Mouse (Mus musculus) erythroblast, adult 5-6 weeks (primary cell): ENCODE measurements around the gene Ube2e1. TPM values are rescaled to one million over a fixed set of nuclear protein-coding genes. Genes with fewer than 3 reads are reported as not detected.

Source experiments
- ATAC-seq: replicated peaks from 2 replicates; pipeline ENCODE4 v1.8.0; 2016; ENCODE audit warnings: moderate number of reproducible peaks, mild to moderate bottlenecking, moderate TSS enrichment, inconsistent platforms; ENCODE audit not compliant: poor library complexity, low FRiP score, severe bottlenecking
- total RNA-seq, 2 experiments: library from RNA; stranded (forward) in 1 of 2; stranded (reverse) in 1 of 2; fragments of 150-400 nt in 1 of 2; fragments of 200-764, 138-1000 nt in 1 of 2; gene quantifications; 2 replicates each; pipeline versions ENCODE4 v1.2.3 to v1.2.4; 2015 to 2017; ENCODE audit warnings: low replicate concordance in 2 of 2

Gene Ube2e1
- total RNA-seq, 2 experiments from 2014 or later = 7.0 to 12.3 TPM

- no peak for ATAC-seq
These were observed 618 bp downstream of the Ube2e1 start for GRCm38 (mm10) chr14:18330789-18331692.

GRCm38 (mm10) chr14:18326968-18327672 is 4.5 kb downstream of the Ube2e1 start:
- ATAC-seq = no peak

DNA sequence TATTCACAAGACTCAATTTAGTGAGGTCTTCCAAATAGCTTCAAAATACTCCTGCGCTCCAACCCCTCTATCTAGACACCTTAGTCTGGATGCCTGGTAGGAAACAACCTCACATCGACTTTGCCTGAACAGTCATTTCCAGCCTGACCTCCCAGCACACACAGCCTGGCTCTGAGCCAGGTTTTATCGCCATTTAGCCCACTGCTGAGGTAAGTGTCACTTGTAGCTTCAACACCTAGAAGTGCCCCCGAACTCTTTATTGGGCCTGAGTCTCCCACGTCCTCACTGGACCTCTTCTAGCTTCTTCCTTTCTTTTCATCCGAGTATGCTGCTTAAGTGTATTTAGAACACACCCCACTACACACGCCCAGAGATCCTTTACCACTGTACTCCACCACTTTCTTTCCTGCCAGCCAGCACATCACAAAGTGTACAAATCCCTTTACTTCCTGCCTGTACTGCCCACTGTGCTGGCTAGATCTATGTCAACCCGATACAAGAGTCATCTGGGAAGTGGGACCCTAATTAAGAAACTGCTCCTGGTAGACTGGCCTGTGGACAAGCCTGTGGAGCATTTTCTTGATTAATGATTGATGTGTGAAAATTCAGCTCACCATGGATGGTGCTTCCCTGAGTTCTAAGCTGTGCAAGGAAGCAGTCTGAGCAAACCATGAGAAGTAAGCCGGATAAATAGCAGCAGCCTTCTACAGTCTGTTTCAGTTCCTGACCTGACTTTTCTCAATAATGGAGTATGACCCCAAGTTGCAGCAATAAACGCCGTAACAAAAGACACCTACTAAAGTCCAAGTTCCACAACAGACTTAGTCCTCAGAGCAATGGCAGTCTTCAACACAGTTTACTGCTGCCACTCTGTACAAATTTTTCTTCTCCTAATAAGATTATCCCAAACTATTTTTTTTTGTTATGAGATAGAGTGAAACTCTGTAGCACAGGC is 13.9 kb downstream of the Ube2e1 start:
- ATAC-seq = no peak

- no peak for ATAC-seq
These were observed 27.5 kb downstream of the Ube2e1 start for GRCm38 (mm10) chr14:18304165-18304564.

- ATAC-seq = no peak
These were observed 28.4 kb downstream of the Ube2e1 start for GRCm38 (mm10) chr14:18303262-18303661.

GRCm38 (mm10) chr14:18302750-18303149 is 28.9 kb downstream of the Ube2e1 start:
- ATAC-seq = no peak

DNA sequence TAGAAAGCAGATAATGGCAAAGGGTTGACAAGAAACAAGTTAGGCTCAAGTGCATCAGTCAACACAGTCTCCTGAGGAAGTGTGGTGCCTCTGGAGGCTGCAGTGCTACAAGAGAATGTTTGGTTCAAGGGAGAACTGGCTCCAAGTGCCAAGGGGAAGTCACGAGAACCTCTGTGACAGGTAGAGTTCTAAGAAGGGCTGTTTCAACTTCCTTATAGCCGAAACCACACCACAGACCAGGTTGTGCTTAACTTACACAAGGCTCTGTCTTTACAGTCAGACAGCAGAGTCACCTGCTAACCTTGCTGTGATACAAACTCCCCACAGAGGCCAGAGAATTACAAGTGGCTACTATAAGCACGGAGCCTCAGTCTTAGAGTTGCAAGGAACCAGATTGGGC is 30.1 kb downstream of the Ube2e1 start:
- no peak for ATAC-seq

GRCm38 (mm10) chr14:18300676-18301075 is 31.0 kb downstream of the Ube2e1 start:
- ATAC-seq = no peak

- ATAC-seq = no peak
These were observed 32.8 kb downstream of the Ube2e1 start for GRCm38 (mm10) chr14:18298874-18299273.

DNA sequence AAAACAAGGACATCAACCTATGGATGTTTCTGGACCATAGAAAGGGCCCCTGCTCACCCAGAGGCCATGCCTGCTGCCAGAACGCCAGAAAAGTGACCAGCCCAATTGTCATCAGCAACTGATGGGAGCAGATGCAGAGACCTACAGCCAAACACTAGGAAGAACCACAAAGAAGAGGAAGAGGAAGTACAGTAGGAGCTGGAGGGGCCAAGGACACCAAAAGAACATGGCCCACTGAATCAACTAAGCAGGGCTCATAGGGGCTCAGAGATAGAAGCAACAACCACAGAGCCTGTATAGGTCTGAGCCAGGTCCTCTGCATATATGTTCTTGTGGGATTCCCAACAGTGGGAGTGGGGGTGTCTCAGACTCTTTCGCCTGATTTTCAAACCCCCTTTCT is 34.2 kb downstream of the Ube2e1 start:
- no peak for ATAC-seq

DNA sequence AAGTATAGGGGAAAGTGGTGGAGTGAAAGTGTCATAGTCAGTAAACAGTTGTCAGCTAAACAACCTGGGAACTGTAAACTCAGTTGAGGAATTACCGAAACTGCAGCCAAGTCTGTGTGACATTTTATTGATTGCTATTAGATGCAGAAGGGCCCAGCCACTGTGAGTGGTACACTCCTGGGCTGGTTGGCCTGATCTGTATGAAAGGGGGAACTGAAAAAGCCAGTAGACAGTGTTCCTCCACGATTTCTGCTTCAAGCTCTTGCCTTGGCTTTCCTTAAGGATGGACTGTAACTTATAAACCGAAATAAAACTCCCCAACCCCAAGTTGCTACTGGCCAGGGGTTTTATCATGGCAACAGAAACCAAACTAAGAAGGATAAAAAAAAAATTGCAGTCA is 39.1 kb downstream of the Ube2e1 start:
- no peak for ATAC-seq

DNA sequence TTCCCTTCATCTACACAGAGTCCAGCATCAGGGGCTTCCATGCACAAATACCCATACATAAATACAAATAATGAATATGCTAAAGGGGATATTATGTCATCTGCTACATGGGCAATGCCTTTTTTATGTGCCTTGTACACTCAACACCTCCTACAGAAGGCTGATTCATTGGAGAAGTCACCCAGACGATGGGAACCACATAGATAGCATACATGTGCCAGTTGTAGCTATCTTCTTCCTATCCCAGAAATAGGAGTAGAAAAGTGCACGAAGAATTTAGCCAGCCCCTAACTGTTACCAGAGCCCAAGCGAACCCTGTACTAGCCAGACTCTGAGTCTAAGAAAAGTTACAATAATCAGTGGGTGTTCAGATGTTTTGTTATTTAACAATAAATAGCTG is 39.5 kb downstream of the Ube2e1 start:
- ATAC-seq = no peak

DNA sequence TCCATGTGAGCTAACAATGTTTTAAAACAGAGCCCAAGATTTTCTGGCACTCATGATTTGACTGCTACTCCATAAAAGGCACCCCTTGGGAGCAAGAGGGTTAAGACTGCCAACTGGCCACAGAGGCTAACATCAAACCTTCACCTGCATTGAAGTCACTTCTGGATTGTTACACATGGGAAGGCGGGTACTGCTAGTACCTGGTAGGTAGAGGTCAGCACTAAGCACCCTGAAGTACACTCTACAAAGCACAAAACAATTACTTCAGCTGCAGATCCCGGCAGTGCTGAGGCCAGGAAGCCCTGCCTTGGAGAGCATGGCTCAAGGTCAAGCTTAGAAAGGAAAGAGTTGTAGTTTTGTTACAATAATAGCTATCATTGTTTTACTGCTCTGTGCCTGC is 44.3 kb downstream of the Ube2e1 start:
- ATAC-seq = no peak

DNA sequence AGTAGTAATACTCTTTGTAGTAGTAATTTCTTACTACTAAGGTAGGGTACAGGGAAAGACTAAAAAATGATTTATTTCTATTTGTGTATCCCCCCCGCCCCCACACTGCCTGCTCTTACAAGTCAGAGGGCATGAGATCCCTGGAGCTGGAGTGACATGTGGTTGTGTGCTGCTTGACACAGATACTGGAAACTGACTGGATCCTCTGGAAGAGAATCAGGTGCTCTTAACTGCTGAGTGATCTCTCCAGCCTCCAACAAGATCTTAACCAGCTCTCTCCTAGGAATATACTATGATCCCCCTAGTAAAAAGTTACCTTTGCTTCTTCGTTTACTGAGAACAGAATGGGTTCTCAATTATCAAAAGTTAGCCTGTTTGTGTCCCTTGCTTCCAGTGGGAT is 45.2 kb downstream of the Ube2e1 start:
- ATAC-seq = no peak

- ATAC-seq = no peak
These were observed 46.2 kb downstream of the Ube2e1 start for GRCm38 (mm10) chr14:18285476-18285875.

- no peak for ATAC-seq
These were observed 47.1 kb downstream of the Ube2e1 start for GRCm38 (mm10) chr14:18284581-18284980.

DNA sequence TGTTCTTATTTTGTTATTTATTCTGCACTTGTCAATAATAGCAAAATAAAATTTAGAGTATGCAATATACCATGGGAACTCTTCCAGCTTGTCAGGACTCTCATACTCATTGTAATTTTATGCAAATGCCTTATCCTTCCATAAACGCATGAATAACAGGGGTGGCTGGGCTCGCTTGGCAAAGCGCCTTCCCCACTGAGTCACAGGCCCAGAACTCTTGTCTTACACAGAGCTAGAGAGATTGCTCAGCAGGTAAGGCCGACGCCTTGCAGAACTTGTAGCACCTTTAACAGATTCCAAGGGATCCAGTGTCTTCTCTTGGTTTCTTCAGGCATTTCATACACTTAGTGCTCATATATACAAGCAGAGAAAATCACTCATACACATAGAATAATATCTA is 51.3 kb downstream of the Ube2e1 start:
- ATAC-seq = no peak

DNA sequence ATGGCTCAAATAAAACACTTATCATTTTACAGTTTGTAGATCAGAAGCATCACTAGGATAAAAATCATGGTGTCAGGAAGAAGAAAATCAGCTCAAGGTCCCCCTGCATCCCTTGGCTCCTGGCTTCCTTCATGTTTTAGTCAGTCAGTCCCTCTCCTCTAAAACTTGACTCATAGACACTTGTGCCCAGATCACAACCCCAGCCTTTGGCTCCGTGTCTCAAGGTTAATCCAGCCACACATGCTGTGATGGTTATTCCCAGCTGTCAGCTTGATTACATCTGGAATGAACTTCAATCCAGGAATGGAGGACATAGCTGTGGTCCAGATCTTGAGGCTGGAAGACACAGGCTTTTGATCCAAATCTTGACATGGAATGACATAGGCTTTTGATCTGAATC is 57.1 kb downstream of the Ube2e1 start:
- no peak for ATAC-seq

- no peak for ATAC-seq
These were observed 60.0 kb downstream of the Ube2e1 start for GRCm38 (mm10) chr14:18271666-18272065.
